Mouse (Mus musculus) C2C12 (cell line): ENCODE results near the gene Itgav.

ENCODE experiments used
- CEBPB ChIP-seq: IDR thresholded peaks from one replicate; pipeline ENCODE4 v1.6.1; 2011; ENCODE audit warnings: low read depth, mild to moderate bottlenecking, control low read depth, moderate library complexity
- CTCF ChIP-seq: IDR thresholded peaks from one replicate; pipeline ENCODE4 v1.5.1; 2011; ENCODE audit not compliant: control insufficient read depth, insufficient read depth, insufficient read length
- MAX ChIP-seq: IDR thresholded peaks from one replicate; pipeline ENCODE4 v1.6.1; 2011; ENCODE audit warnings: mild to moderate bottlenecking, control low read depth
- MYOD1 ChIP-seq: IDR thresholded peaks from one replicate; pipeline ENCODE4 v1.6.1; 2011; ENCODE audit warnings: low read depth; ENCODE audit not compliant: control insufficient read depth, insufficient read length
- USF1 ChIP-seq: IDR thresholded peaks from one replicate; pipeline ENCODE4 v1.6.1; 2011; ENCODE audit warnings: low read depth, mild to moderate bottlenecking, control low read depth, moderate library complexity

- TF ChIP-seq CTCF (no peak), MYOD1 (no peak), MAX (no peak), USF1 (no peak), CEBPB (no peak)
Observed at GRCm38 (mm10) chr2:83674896-83675295, 49.3 kb upstream of the Itgav start.
